Mouse (Mus musculus) embryonic stem cell, embryonic (primary cell): ENCODE results near the gene Hus1b.

Source experiments
- CTCF ChIA-PET, 4 experiments: fragments of 300-600 bp in 2 of 4; fragments of 350-600 bp in 2 of 4; sonication (Branson Sonifier 250); formaldehyde crosslinking; loops; one replicate each; lab custom pipeline; 2022; ENCODE audit warnings: inconsistent platforms in 2 of 4; lab: Charles Lee
- POLR2A ChIA-PET, 4 experiments: fragments of 300-600 bp in 2 of 4; fragments of 350-600 bp in 2 of 4; sonication (Branson Sonifier 250); formaldehyde crosslinking; loops; one replicate each; lab custom pipeline; 2022; ENCODE audit warnings: antibody characterized with exemption in 4 of 4, inconsistent platforms in 1 of 4; lab: Charles Lee

Gene Hus1b

GRCm38 (mm10) chr13:30947540-30947939, at the start of gene Hus1b:
Hus1b (minus strand) TSS chr13:30947759.
- CTCF ChIA-PET, result interaction anchor here in 2 of 4 experiments (0.8 to 1.5 kb wide), 2 partner anchors 59 to 405 kb away, joined by 3 read pairs; no protein-coding TSS in a partner anchor
- POLR2A ChIA-PET, result interaction anchor here in 3 of 4 experiments (0.8 to 1.5 kb wide), 11 partner anchors 8 to 28 kb away, joined by 3 to 7 read pairs (median 4); partner anchors contain the start of genes Exoc2 (in 2 of the 3) and Gm5447 (in 2 of the 3)

GRCm38 (mm10) chr13:30994249-30994858, 46.8 kb upstream of the Hus1b start:
- POLR2A ChIA-PET, result no interaction called here
- CTCF ChIA-PET, result interaction anchor here (0.6 to 1.6 kb wide), 14 partner anchors 9 to 624 kb away, joined by 3 to 7 read pairs (median 4); no protein-coding TSS in a partner anchor

GRCm38 (mm10) chr13:30993819-30994218, 46.3 kb upstream of the Hus1b start:
- CTCF ChIA-PET, result interaction anchor here (0.6 to 1.6 kb wide), 16 partner anchors 8 to 624 kb away, joined by 3 to 7 read pairs (median 3); no protein-coding TSS in a partner anchor
- POLR2A ChIA-PET, result no interaction called here

GRCm38 (mm10) chr13:30990233-30990632, 42.7 kb upstream of the Hus1b start:
- ChIA-PET POLR2A (no interaction called here), CTCF (no interaction called here)

GRCm38 (mm10) chr13:30989710-30990109, 42.2 kb upstream of the Hus1b start:
- ChIA-PET POLR2A (no interaction called here), CTCF (no interaction called here)

- CTCF ChIA-PET, result no interaction called here
- POLR2A ChIA-PET, result no interaction called here
Measured at GRCm38 (mm10) chr13:30987686-30988085, 40.1 kb upstream of the Hus1b start.

GRCm38 (mm10) chr13:30986934-30987455, 39.4 kb upstream of the Hus1b start:
- POLR2A ChIA-PET, result interaction anchor here in 1 of 4 experiments (1.4 kb wide), 1 partner anchor 41 kb away, joined by 3 read pairs; no protein-coding TSS in a partner anchor

GRCm38 (mm10) chr13:30985598-30986466, 38.3 kb upstream of the Hus1b start:
- CTCF ChIA-PET, result interaction anchor here (0.5 to 1.5 kb wide), 8 partner anchors 8 to 644 kb away, joined by 3 to 8 read pairs (median 3); no protein-coding TSS in a partner anchor
- POLR2A ChIA-PET, result interaction anchor here in 3 of 4 experiments (0.6 to 1.7 kb wide), 7 partner anchors 9 to 630 kb away, joined by 3 to 9 read pairs (median 3); partner anchors contain the start of genes Exoc2 (in 1 of the 3) and Gm5447 (in 1 of the 3)

More at GRCm38 (mm10) chr13:30986934-30987455, 39.4 kb upstream of the Hus1b start:
- CTCF ChIA-PET, result no interaction called here

GRCm38 (mm10) chr13:30985275-30985597, 37.7 kb upstream of the Hus1b start:
- POLR2A ChIA-PET, result interaction anchor here in 3 of 4 experiments (0.6 to 1.7 kb wide), 7 partner anchors 9 to 630 kb away, joined by 3 to 9 read pairs (median 3); partner anchors contain the start of genes Exoc2 (in 1 of the 3) and Gm5447 (in 1 of the 3)
- CTCF ChIA-PET, result interaction anchor here (0.9 to 1.5 kb wide), 6 partner anchors 8 to 644 kb away, joined by 3 to 5 read pairs (median 3); no protein-coding TSS in a partner anchor

GRCm38 (mm10) chr13:30981666-30982065, 34.1 kb upstream of the Hus1b start:
- ChIA-PET CTCF (interaction anchor here in 3 of 4 experiments (0.6 to 3.1 kb wide), 9 partner anchors 12 to 98 kb away, joined by 3 to 10 read pairs (median 4); no protein-coding TSS in a partner anchor), POLR2A (no interaction called here)

GRCm38 (mm10) chr13:30978224-30978623, 30.7 kb upstream of the Hus1b start:
- POLR2A ChIA-PET, result interaction anchor here in 1 of 4 experiments (1.3 kb wide), 1 partner anchor 12 kb away, joined by 3 read pairs; no protein-coding TSS in a partner anchor

GRCm38 (mm10) chr13:30976536-30977084, 29.1 kb upstream of the Hus1b start:
- CTCF ChIA-PET, result interaction anchor here in 1 of 4 experiments (0.9 kb wide), 1 partner anchor 17 kb away, joined by 3 read pairs; no protein-coding TSS in a partner anchor
- POLR2A ChIA-PET, result interaction anchor here in 2 of 4 experiments (0.5 to 1.4 kb wide), 6 partner anchors 9 to 1556 kb away, joined by 3 to 8 read pairs (median 3); no protein-coding TSS in a partner anchor

More at GRCm38 (mm10) chr13:30978224-30978623, 30.7 kb upstream of the Hus1b start:
- CTCF ChIA-PET, result interaction anchor here in 1 of 4 experiments (1.0 kb wide), 1 partner anchor 16 kb away, joined by 3 read pairs; no protein-coding TSS in a partner anchor

- CTCF ChIA-PET, result interaction anchor here in 1 of 4 experiments (0.5 kb wide), 1 partner anchor 649 kb away, joined by 3 read pairs; no protein-coding TSS in a partner anchor
Measured at GRCm38 (mm10) chr13:30974247-30974630, 26.7 kb upstream of the Hus1b start.

GRCm38 (mm10) chr13:30973501-30974246, 26.1 kb upstream of the Hus1b start, which contains the start of the genes Exoc2 and Gm5447:
Exoc2 (minus strand) TSS chr13:30974093.
Gm5447 (plus strand) TSS chr13:30974204.
- ChIA-PET POLR2A (interaction anchor here in 3 of 4 experiments (0.6 to 2.5 kb wide), 10 partner anchors 9 to 35 kb away, joined by 3 to 10 read pairs (median 6); partner anchors contain the start of gene Hus1b (in 2 of the 3)), CTCF (interaction anchor here in 1 of 4 experiments (0.5 kb wide), 2 partner anchors 649 to 1110 kb away, joined by 3 read pairs; no protein-coding TSS in a partner anchor)

More at GRCm38 (mm10) chr13:30974247-30974630, 26.7 kb upstream of the Hus1b start:
- POLR2A ChIA-PET, result interaction anchor here (1.0 to 2.5 kb wide), 9 partner anchors 8 to 27 kb away, joined by 3 to 10 read pairs (median 5); partner anchors contain the start of gene Hus1b (in 2 of the 4)

GRCm38 (mm10) chr13:30972102-30972501, 24.5 kb upstream of the Hus1b start:
- POLR2A ChIA-PET, result no interaction called here

GRCm38 (mm10) chr13:30971047-30971446, 23.5 kb upstream of the Hus1b start:
- ChIA-PET CTCF (interaction anchor here in 1 of 4 experiments (0.7 kb wide), 1 partner anchor 12 kb away, joined by 4 read pairs; no protein-coding TSS in a partner anchor), POLR2A (no interaction called here)

More at GRCm38 (mm10) chr13:30972102-30972501, 24.5 kb upstream of the Hus1b start:
- CTCF ChIA-PET, result no interaction called here
